Mouse (Mus musculus): ENCODE data around the gene Prickle2.
A peak's percentile ranks its signal among the peaks of the same experiment; 100 is the strongest.

Prickle2 gene

DNA sequence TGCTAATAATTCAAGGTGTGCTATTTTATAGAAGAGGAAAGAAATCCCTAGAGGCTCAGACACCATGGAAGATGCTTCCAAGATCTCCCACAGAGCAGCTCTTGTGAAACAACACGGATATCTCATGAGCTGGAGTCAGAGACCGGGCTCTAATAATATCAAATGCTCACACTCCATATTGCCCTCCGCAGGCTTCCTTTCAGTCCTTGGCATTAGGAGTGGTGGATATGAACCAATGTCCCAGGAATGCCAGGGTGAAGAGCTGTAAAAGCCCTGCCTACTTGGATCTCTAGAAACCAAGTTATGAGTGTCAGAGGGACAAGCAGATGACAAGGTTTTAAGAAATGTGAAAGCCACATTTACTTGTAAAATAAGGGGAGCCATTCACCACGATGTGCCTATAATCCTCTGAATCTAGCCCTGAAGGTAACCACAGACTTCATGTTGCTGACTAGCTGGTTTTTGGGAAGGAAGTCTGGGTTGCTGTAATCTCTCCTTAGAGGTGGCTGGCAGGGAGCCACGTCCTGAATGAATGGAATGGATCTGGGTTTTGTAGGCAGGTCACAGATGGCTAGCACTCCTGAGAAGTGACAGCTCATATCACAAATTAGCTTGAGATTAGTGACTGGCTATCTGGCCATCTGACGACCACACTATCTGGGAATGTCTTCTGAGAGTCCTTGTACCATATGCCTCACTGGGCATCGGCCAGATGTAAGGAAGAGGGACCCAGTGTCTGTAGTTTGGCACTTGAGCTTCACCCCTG is 278.4 kb downstream of the Prickle2 start:
- peak; percentile 83 for DNase-seq

DNA sequence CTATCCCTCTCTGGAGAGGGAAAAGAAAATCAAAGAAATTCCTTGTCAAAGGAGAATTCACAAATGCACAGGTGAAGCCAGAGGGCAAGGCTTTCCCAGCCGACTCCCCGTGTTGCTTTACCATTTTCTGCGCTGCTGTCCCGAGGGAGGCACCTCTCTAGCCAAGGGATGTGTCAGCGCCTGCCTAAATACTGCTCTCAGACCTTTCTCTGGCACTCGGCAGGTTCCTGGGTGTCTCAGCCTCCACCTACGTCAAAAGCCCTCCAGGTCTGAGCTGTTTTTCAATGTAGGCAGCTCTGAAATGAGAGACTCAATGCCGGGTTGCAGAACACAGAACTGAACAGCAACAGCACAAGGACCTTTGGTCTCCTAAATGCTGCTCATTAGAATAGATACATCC is 280.1 kb downstream of the Prickle2 start:
- peak; percentile 61 for DNase-seq

DNA sequence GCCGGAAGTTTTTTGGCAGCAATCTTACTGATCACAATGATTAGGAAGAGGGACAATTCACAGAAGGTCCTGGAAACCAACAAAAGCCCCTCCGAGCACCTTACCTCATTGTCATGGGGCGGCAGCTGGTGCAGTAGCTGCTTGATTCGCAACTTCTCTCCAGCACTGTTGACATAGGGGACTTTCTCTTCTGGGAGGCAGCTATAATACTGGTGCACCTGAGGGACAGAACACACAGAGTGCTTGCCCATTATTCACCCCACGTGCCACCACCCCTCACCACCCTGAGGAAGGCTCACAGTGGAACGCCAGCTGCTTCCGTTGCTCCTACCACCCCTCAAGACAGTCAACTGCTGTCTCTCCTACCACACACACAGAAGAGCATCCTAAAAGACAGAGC is 280.5 kb downstream of the Prickle2 start:
- DNase-seq = peak; percentile 89

DNA sequence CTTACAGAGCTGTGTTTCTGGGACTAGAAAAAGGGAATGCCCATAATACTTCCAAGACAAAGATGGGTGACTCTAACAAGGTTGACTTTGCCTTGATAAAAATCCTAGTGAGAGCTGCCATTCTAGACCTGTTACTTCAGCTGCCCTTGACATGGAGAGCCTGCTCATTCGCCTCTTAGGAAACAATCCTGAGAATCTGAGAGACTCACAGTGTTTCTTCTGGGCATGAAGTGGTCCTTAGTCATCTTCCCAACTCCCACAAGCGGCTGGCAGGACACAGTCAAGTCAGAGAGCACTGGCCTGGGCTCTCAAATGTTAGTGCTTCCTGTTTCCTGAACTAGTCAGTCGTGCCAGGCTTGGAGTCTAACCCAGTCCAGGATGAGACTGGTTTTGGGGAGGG is 281.0 kb downstream of the Prickle2 start:
- DNase-seq = no peak

DNA sequence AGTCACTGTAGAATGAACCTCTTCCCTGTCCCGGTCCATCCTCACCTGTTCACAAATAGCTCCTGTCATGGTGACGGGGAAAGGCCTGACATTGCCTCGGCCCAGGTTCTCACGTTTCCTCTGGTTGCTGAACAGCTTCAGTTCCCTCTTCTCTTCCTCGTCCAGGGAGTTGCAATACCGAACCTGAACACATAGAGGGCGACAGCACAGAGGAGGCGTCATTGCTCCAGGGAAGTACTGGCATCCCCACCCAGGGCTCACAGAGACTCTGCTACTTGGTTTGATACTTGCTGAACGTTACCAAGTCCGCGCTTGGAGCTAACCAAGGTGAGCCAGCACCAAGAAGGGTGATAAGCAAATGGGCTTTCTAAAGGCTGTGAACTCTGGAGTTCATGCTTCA is 283.7 kb downstream of the Prickle2 start:
- peak; percentile 93 for DNase-seq

DNA sequence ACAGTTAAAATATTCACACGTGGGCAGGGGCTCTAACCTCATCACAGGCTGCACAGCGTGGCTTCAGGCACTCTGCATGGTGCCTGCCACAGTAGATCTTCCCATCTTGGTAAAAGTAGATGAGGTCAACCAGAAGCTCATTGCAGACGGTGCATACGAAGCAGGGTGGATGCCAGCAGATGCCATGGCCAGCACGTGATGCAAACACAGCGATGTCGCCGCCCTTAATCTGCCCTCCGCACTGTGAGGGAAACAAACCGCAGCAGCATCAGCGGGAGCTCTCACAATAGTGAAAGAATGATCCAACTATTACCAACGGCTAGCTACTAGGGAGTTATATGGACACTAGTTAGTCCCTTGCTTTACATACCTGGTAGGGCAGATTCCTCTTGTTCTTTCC is 285.8 kb downstream of the Prickle2 start:
- DNase-seq = peak; percentile 77

DNA sequence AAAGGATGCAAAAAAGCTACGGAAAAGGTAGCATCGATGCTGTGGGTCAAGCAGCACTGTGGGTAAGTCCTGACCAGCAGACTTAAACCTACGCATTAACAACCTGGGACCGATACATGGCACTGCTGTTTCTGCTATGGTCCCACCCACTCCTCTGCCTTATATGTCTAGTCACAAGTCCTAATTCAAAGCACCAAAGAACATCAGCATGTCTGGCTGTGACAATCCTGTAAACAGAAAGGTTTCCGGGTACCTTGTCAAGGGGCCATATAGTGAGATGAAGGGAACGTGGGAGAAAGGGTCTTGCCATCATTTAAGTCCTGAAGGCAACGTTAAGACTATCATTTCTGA is 290.6 kb downstream of the Prickle2 start:
- peak; percentile 77 for DNase-seq

DNA sequence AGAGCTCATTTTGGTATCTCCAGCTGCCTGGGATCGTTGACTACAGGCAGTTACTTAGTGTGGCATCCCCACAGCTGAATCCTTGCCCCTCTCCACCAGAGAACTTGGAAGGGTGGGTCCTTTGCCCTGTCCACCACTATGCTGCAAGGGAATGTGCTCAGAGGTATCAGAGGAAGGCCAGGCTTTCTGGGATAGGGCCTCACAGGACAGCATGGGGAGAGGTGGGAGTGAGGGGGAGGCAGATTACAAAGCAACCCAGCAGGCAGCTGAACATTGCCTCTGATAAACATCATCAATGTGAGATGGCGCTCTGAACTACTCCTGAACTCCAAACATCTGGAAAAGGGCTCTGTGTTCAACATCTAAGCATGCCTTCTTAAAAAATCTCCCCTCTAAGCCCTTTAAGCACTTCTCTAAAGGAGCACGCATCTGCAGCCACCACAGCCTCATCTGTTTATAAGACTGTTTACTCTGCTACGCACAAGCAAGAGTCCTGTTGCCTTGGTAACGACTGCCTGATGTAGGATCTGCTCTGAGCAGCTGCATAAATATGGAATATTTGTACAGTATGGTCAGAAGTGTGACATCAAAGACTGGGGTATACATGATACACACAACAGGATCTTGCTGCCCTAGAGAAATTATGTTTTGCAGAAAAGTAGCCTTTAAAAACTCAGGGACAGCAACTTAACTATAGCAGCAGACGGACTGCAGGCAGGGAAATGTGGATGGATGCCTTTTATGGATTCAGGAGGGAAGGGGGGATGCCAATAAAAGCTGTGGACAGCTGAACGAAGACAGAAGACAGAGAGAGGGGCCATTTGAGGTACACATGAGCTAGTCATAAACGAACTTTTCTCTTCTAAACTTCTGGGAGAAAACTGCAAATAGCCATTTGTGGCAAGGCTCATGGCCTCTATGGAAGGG is 291.2 kb downstream of the Prickle2 start:
- peak; percentile 84 for DNase-seq

DNA sequence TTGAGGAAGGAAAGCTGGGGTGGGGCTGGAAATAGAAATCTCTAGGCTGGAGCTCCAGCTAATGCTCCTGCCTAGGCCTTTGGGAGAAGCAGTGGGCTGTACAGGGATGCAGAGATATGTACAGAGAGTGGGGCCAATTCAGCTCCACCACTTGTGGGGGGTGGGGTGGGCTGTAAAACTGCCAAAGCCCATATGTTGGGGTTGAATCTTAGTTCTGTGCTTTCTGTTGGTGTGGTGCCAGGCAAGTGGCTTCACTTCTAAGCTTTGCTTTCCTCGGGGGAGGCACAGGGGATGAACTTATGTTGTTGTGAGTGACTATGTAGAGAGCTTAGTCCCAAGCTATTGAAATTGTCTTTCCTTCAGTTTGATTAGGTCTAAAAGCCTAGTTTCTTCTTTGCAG is 292.0 kb downstream of the Prickle2 start:
- DNase-seq = peak; percentile 62

DNA sequence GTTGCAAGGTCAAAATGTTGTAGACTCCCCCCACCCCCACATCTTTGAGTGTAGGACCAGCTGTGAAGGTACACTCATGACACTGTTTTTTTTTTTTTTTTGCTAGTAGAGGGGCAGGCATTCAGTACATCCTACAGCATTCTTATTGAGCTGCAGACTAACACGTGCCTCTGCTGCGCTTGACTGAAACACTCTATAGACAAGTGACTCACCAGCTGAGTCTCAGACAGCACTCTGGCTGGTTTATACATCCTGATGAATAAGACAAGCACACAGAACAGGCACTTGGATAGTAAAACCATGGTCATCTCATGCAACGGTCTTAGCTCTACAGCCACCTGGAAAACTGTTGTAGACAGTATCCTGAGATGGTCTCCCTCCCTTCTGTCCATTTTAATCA is 296.2 kb downstream of the Prickle2 start:
- no peak for DNase-seq

DNA sequence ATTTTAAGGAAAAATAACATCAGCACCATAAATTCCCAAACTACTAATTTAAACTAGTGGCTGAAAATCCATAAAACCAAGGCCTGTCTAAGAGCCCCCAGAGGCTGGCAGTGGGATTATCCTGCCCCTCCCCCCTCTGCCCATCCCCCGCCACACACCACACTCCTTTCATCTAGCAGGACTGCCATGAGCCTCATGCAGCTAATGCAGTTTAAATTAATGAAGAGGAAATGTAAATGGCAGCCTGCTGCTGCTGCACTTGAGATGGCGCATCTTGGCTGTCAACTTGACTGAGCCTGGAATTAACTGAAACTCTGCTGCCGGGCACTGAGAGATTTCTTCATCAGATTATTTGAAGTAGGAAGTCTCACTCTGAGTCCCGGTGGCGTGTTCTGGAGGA is 298.7 kb downstream of the Prickle2 start:
- DNase-seq = peak; percentile 44

DNA sequence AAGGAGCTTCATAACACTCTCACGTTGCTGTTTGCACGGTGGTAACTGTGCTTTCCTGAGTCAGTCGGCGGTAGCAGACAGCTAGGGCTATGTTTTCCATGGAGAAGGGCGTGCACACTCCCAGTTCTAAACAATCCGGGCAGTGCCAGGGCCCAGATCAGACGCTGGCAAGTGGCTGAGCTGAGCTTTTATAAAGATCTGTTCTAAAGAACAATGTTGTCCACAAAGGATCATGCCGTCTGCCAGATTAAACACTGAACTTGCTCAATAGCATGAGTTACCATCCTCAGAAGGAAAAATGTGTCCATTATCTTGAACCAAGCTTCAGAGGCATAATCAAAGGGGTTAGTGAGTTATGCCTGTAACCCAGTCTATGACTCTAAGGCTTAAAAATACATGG is 300.4 kb downstream of the Prickle2 start:
- DNase-seq = peak; percentile 60

DNA sequence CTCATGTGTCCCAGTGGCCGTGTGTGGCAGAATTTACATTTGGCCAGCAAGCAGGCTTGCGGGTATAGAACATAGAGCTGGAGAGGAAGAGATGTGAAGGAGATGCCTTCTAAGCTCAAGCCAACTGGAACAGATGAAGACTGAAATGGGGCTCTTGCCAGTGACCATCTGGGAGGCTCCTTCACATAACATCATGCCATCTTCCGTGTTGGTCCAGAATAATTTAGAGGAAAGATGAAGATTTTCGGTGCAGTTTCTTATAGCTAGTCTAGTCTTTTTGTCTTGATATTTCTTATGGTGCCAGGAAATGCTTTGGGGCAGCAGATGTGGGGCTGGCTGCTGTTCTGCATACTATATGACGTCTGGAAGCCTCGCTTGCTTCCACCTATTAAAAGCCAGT is 308.1 kb downstream of the Prickle2 start:
- DNase-seq = peak; percentile 74

DNA sequence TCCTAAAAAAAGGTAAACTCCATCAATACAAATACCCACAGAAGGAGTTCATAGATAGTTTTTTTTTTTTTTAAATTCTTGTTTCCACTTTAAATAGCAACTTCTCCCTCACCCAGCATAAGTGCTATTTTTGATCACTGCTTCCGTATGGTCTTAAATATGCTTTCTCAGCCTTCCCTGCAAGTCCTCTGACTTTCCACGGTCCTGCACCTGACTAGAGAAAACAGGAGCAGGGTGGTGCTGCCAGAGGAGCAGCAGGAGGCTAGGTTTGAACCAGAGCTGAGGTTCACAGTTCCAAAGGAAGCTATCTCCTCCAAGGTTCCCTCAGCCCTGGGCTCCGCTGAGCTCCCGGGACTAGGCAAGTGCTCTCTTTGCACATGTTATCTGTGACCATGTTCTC is 310.4 kb downstream of the Prickle2 start:
- DNase-seq = no peak

DNA sequence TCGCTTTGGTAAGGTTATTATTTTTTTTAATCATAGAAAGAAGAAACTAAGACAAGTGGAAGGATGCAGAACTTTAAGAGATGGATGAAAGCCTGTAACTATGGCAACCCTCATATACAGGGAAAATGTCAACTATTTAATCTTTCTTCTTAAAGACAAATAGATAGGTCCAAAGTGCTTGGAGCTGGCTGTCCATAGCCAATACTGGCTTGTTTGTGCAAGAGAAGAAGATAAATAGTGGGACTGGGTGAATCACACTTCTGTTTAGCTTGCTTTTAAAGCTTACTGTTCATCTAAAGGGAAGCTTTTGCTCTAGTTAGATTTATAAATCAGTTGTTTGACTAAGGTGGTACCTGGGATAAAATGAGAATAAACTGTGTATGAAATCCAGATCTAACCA is 310.8 kb downstream of the Prickle2 start:
- DNase-seq = no peak

DNA sequence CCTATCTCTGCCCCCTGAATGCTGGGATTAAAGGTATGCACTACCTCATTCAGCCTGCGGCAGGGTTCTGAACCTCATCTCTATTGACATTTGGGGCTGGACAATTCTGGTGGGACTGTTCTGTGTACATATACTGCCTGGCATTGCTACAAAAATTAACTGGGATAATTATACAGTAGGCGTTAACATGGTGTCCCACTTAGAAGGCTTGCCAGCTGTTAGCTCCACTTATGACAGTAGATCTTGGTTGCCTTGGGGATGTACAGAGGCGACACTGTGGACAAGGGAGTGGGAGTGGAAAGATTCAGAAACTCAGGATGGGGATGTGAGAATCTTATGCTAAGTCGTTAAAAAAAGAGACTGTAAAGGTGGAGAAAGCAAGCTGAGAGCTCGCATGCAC is 311.3 kb downstream of the Prickle2 start:
- DNase-seq = peak; percentile 35

DNA sequence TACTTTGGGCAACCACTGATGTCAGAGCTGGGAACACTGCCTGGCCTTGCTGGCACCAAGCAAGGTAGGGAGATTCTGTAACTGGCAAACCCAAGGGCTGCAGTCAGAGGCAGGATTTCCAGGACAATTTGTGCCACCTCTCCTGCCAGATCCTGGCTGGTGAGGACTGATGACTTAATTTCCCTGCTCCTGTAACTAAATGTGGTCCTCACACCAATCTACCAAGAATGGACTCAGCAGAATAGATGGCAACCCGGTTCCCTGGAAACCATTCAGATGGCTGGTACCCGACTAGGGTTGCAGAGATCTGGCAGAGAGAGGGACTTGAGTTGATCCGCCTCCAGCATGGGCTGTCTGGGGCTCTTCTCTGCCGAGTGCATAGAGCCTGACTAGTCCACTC is 315.6 kb downstream of the Prickle2 start:
- peak; percentile 90 for DNase-seq

DNA sequence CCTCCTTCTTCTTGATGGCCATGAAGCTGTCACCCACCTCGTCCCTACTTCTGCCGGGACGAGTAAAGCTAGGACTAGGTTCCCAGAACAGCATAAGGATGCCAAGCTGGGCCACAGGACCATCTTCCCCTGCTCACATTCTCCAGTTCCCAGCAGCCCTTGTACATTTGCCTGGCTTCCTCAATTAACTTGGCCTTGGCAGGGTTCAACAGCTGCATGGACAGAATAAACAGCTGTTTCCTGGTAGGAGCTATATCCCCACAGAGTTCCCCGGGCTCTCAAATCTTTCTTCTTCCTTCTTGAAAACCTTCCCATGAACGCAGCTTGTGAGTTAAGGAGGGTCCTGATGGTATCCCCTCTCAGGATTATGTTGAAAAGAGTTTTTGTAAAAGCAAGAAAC is 317.3 kb downstream of the Prickle2 start:
- peak; percentile 92 for DNase-seq

DNA sequence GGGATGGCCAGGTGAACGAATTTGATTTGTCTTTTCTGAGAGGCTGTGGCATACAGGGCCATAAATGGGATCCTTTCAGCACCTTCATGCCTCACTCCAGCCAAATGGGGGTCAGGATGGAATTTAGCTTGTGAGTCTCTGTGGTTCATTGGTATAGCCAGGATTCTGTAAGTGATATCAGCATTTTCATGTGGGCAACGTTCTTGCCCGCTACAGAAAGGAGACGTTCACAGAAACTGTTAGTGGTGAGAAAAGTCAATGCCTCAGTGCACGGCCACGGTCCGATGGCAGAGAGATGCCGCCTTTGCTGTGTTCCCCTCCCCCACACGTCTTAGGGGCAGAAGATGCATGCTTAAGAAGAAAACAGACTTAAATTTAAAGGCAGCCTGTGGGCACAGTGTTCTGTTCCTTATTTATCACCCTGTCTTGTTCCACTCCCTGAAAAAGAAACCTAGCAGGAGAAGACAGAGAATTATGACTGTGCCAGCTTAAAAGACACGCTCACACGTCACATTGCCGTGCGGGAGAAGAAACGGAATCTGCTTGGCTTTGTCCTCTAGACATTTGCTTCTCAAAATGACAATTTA is 322.7 kb downstream of the Prickle2 start:
- peak; percentile 78 for DNase-seq

DNA sequence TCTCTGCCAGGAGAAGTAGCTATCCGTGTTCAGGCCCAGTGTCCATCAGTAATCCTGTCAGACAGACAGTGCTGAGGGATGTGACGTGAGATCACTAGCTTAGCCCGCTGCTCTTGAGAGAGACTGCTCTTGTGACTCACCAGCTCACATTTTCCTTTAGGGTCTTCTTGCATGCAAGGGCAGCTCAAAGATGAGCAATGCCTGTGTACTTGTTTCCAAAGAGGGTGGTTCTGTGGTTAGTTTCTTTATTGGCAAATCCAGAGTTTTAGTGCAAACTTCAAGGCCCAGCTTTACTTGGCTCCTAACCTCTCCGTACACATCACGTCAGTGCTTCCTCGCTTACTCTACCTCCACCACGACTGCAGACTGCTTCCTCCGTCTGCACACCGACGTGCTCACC is 324.9 kb downstream of the Prickle2 start:
- no peak for DNase-seq

DNA sequence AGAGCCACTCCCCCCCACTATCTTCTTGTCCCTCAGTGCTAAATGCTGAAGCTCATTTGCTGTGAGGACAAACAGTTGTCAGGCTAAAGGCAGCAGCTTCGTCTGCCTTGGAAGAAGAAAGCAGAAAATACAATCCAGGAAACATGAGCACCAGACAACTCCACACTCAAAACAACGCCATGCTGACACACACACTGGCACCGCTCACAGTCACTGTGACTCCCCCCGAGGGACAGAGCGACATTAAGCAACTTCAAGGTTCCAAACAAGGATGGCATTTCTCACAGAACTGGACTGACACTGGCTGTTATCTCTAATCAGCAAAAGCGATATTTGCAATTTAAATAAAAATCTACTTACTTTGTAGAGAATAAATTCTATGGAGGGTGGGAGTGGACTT is 331.1 kb downstream of the Prickle2 start:
- DNase-seq = peak; percentile 19

DNA sequence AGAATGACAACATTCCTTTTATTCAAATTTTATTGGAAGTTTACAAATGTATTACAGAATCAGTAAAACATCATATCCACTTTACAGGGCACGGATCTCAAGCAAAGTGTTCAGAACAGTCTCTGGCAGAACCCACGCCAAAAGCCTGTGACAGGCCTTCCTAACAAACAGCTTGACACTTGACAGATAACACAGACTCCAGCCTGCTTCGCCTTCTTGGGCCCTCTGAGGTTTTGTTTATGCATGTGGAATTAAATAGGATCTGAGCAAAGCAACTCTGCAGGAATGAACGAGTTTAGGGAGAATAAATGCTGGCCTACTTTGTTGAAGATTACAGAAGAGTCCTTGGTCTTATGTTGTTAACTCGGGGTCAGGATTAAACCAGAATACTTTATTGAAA is 335.1 kb downstream of the Prickle2 start:
- DNase-seq = peak; percentile 74

DNA sequence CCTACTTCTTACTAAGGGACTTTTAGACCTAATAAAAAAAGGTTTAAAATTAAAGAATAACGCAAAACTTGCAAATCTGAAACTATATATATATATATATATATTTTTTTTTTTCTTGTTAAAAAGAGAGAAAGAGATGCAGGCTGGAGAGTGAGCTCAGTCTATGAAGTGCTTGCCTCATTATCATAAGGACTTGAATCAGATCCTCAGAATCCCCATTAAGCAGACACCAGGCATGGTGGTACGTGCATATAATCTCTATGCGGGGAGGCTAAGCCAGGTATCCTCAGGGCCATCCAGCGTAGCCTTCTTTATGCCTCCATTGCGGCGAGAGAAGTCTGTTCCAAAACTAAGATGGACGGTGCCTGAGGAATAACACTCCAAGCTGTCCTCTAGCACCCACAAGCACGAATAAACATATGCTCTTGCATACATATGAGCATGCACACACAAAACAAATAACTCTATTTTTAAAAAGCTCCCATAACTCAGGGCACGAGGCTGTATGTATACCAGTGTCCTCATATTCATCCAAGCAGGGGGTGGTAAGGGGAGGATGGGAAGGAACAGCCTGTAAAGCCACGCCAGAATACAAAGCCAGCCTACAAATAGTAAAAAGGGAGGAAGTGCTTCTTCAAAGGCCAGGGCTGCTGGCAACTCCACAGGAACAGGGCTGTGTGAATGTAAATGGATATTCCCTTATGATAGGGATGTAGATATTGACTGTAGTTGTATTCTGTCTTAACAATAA is 358.5 kb downstream of the Prickle2 start:
- DNase-seq = peak; percentile 55
